Mouse (Mus musculus) C3H10T1/2 (cell line): Measurements from ENCODE around the gene Eef1e1. TPM values are rescaled to one million over a fixed set of nuclear protein-coding genes. Genes with fewer than 3 reads are reported as not detected.

Experiments
- polyA plus RNA-seq, 2 experiments: library from polyadenylated mRNA; unstranded; fragments of >200 nt; fragmentation: generic; extraction: Trizol; gene quantifications; one replicate each; pipeline ENCODE4 v1.2.1; 2012; ENCODE audit warnings: missing spikeins in 2 of 2

Eef1e1 gene
- 10 to 100 TPM in 1 of 2 experiments, 1 to 10 TPM in 1; 4.8 to 13.1 TPM for polyA plus RNA-seq

GRCm38 (mm10) chr13:38658528-38659280, at the start of gene Eef1e1:
Gene Eef1e1 (minus strand): TSS chr13:38659058.

GRCm38 (mm10) chr13:38634800-38635269, 24.0 kb downstream of the Eef1e1 start, which contains the start of gene Bloc1s5:
Gene Bloc1s5 (minus strand): TSS chr13:38635109.

Other genes with a start within 250 kb of the Eef1e1 start
- 100 to 1,000 TPM; 103 to 328 TPM for gene Txndc5, start 130.2 kb downstream of the Eef1e1 start, polyA plus RNA-seq
- gene Bloc1s5, start 23.9 kb downstream of the Eef1e1 start, polyA plus RNA-seq: 10 to 100 TPM in 1 of 2 experiments, 1 to 10 TPM in 1; 2.8 to 11.2 TPM